Mouse (Mus musculus) cortical plate, adult 2 months (tissue): ENCODE results near the gene Pakap.

Experiments used
- CTCF ChIP-seq: fragments of 200-500 bp; IDR thresholded peaks from 2 replicates; pipeline ENCODE4 v1.5.1; 2011; ENCODE audit warnings: mild to moderate bottlenecking, control low read depth, low read length; ENCODE audit not compliant: insufficient read depth; ENCODE audit errors: extremely low read depth
- POLR2A ChIP-seq: fragments of 200-500 bp; IDR thresholded peaks from 2 replicates; pipeline ENCODE4 v1.6.1; 2011; ENCODE audit warnings: mild to moderate bottlenecking, low read length, control low read depth; ENCODE audit not compliant: insufficient read depth; ENCODE audit errors: extremely low read depth

DNA sequence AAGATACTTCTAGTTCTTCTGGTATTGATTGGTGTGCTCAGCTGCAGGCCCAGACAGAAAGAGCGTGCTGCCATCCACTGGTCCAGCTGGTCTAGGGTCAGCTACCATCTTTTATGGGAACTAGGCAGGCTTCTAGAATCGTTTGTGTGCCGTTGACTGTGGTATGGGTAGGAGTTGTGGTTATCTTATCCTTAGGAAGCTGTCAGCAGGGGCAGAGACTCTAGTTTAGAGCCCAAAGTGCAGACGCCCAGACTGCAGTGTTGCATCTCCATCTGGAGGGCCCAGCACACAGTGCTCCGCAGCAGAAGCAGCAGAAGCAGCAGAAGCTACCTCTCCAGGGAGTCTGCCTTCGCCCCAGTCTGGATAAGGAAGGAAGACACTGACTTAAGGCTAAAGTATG lies 281.5 kb downstream of the Pakap start:
- no peak for TF ChIP-seq CTCF
- no peak for TF ChIP-seq POLR2A
